Mouse (Mus musculus) CD4-positive, CD25-positive, alpha-beta regulatory T cell, adult 4 months (primary cell): ENCODE results near the gene Zfp382. TPM values are rescaled to one million over a fixed set of nuclear protein-coding genes. Genes with fewer than 3 reads are reported as not detected.
"Not testable (repeated sequence)": the region's sequence is repeated elsewhere in the genome, so short reads cannot be mapped to it uniquely, and the experiment has no call there.

Source experiments
- ATAC-seq: one replicate; pipeline ENCODE4 v1.8.0; 2017
- polyA plus RNA-seq, 2 experiments: library from polyadenylated mRNA; unstranded; fragments of 100-300 nt; shearing (Covaris generic); gene quantifications; one replicate each; pipeline ENCODE4 v1.2.1; 2017

Gene Zfp382
- polyA plus RNA-seq, 2 experiments from 2014 or later: 13.2 to 20.3 TPM

- no peak for ATAC-seq
Measured at GRCm38 (mm10) chr7:30154040-30154439, 32.3 kb downstream of the Zfp382 start.

GRCm38 (mm10) chr7:30155507-30155906 is 33.8 kb downstream of the Zfp382 start:
- ATAC-seq: no peak

- no peak for ATAC-seq
Measured at GRCm38 (mm10) chr7:30163113-30163512, 41.4 kb downstream of the Zfp382 start.

- no peak for ATAC-seq
Measured at GRCm38 (mm10) chr7:30164745-30165144, 43.0 kb downstream of the Zfp382 start.

- ATAC-seq: peak; percentile 45
Measured at GRCm38 (mm10) chr7:30168914-30169582, 47.3 kb downstream of the Zfp382 start.

GRCm38 (mm10) chr7:30169583-30170282 is 48.0 kb downstream of the Zfp382 start, which contains the start of gene Zfp146:
Gene Zfp146 (minus strand): TSS chr7:30169750.
- ATAC-seq: peak; percentile 94

GRCm38 (mm10) chr7:30170283-30170951 is 48.7 kb downstream of the Zfp382 start:
- no peak for ATAC-seq

- ATAC-seq: no peak
Measured at GRCm38 (mm10) chr7:30176474-30176873, 54.7 kb downstream of the Zfp382 start.

GRCm38 (mm10) chr7:30178256-30178655 is 56.5 kb downstream of the Zfp382 start:
- ATAC-seq: no peak

GRCm38 (mm10) chr7:30181308-30181707 is 59.6 kb downstream of the Zfp382 start:
- peak; percentile 81 for ATAC-seq

- not testable (repeated sequence) for ATAC-seq
Measured at GRCm38 (mm10) chr7:30181929-30182328, 60.2 kb downstream of the Zfp382 start.

- not testable (repeated sequence) for ATAC-seq
Measured at GRCm38 (mm10) chr7:30183189-30183588, 61.4 kb downstream of the Zfp382 start.

GRCm38 (mm10) chr7:30183879-30184289 is 62.1 kb downstream of the Zfp382 start, which contains the start of gene Cox7a1:
Gene Cox7a1 (plus strand): TSS chr7:30184144.
- ATAC-seq: peak; percentile 83

Other genes with a start within 250 kb of the Zfp382 start
- gene Zfp27, start 215.4 kb upstream of the Zfp382 start, polyA plus RNA-seq: 1 to 10 TPM; 2.7 to 7.6 TPM
- under 1 TPM; 0.98 to 0.99 TPM for gene Zfp383, start 213.7 kb upstream of the Zfp382 start, polyA plus RNA-seq
- gene Zfp74, start 167.9 kb upstream of the Zfp382 start, polyA plus RNA-seq: 1 to 10 TPM; 4.8 to 5.2 TPM
- 1 to 10 TPM; 2.1 to 2.8 TPM for gene Zfp568, start 138.0 kb upstream of the Zfp382 start, polyA plus RNA-seq
- gene Zfp14, start 70.6 kb upstream of the Zfp382 start, polyA plus RNA-seq: 1 to 10 TPM; 5.4 to 7.5 TPM
- 10 to 100 TPM in 1 of 2 experiments, 1 to 10 TPM in 1; 8.6 to 11.9 TPM for gene Zfp82, start 49.0 kb upstream of the Zfp382 start, polyA plus RNA-seq
- gene Gm26920, start 31.5 kb upstream of the Zfp382 start, polyA plus RNA-seq: 1 to 10 TPM; 1.5 to 3.6 TPM
- 10 to 100 TPM; 11.6 to 12.0 TPM for gene Zfp566, start 31.4 kb upstream of the Zfp382 start, polyA plus RNA-seq
- gene Zfp260, start 27.2 kb upstream of the Zfp382 start, polyA plus RNA-seq: 10 to 100 TPM; 74.8 to 96.0 TPM
- gene Zfp146, start 47.8 kb downstream of the Zfp382 start, polyA plus RNA-seq: 10 to 100 TPM; 19.5 to 22.3 TPM
- under 1 TPM in 1 of 2 experiments, not detected in 1; 0.90 TPM for gene Cox7a1, start 62.2 kb downstream of the Zfp382 start, polyA plus RNA-seq
- 10 to 100 TPM; 49.8 to 68.7 TPM for gene Capns1, start 76.9 kb downstream of the Zfp382 start, polyA plus RNA-seq
- gene Polr2i, start 110.0 kb downstream of the Zfp382 start, polyA plus RNA-seq: 10 to 100 TPM; 50.3 to 54.3 TPM
- 100 to 1,000 TPM in 1 of 2 experiments, 10 to 100 TPM in 1; 96.7 to 104 TPM for gene Tbcb, start 110.3 kb downstream of the Zfp382 start, polyA plus RNA-seq
- gene Ovol3, start 113.8 kb downstream of the Zfp382 start, polyA plus RNA-seq: not detected
- 1 to 10 TPM in 1 of 2 experiments, not detected in 1; 1.6 TPM for gene Thap8, start 158.2 kb downstream of the Zfp382 start, polyA plus RNA-seq
- 1 to 10 TPM; 1.9 to 3.2 TPM for gene Wdr62, start 158.5 kb downstream of the Zfp382 start, polyA plus RNA-seq
- gene Clip3, start 169.8 kb downstream of the Zfp382 start, polyA plus RNA-seq: 1 to 10 TPM; 5.5 to 6.5 TPM
- 100 to 1,000 TPM; 179 to 205 TPM for gene Alkbh6, start 186.8 kb downstream of the Zfp382 start, polyA plus RNA-seq
- 10 to 100 TPM in 1 of 2 experiments, 1 to 10 TPM in 1; 9.2 to 16.8 TPM for gene Syne4, start 192.9 kb downstream of the Zfp382 start, polyA plus RNA-seq
- not detected for gene E130208F15Rik, start 199.8 kb downstream of the Zfp382 start, polyA plus RNA-seq
- 1 to 10 TPM; 2.4 to 5.1 TPM for gene Sdhaf1, start 202.0 kb downstream of the Zfp382 start, polyA plus RNA-seq
- not detected for gene Lrfn3, start 240.8 kb downstream of the Zfp382 start, polyA plus RNA-seq